Mouse (Mus musculus): ENCODE measurements around the gene Grik4.

GRCm38 (mm10) chr9:42858998-42859690, 85.1 kb downstream of the Grik4 start:
- no peak for TF ChIP-seq POLR2A (IDR thresholded peaks at IDR 0.05; ENCODE audit: control insufficient read depth, low read depth, low read length)
- no peak for TF ChIP-seq CTCF (IDR thresholded peaks at IDR 0.05; ENCODE audit: control insufficient read depth, insufficient read depth, insufficient replicate concordance, low read depth, low read length)
